Mouse (Mus musculus) embryo, embryonic 11.5 days (tissue): ENCODE data around the gene Cers6.

Experiments used
- DNase-seq: peaks from one replicate; pipeline ENCODE4 v3.0.0-alpha.2; 2012; ENCODE audit warnings: low read depth, low spot score

The Cers6 gene

DNA sequence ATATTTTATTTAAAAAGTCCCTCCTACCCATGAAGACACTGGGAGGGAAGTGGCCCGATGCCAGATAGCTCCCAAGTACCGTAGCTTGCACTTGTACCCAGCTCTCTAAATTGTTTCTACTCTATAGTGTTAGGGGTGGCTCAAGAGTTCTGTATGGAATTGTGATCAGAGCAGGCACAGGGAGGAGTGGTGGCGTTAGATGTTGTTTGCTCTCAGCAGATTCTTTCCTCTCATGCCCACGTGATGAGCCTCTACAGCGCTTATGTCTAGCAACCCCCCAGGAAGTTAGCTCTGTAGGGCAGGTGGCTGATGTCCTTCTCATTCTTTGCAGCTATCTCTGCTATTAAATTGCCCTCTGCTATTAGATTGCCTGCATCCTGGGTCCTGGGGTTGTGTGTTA, 98.8 kb downstream of the Cers6 start:
- no peak for DNase-seq

DNA sequence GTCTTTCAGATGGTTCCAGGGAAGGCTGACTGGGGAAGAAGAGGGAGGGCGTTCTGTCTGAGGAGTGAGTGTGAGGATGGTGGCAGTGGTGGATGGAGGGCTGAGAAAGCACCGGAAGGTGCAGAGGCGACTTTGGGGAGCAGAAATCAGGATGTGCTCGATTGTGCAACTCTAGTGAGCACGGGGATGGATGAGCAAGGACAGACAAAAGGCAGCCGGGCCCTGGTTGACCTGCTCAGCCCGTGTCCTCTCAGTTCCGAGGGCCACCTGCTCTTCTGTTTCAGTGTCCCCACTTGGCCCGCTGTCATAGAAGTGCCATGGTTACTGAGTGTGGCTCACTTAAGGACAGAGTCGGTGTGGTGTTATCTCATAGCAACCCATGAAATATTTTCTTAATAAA, 99.4 kb downstream of the Cers6 start:
- no peak for DNase-seq

DNA sequence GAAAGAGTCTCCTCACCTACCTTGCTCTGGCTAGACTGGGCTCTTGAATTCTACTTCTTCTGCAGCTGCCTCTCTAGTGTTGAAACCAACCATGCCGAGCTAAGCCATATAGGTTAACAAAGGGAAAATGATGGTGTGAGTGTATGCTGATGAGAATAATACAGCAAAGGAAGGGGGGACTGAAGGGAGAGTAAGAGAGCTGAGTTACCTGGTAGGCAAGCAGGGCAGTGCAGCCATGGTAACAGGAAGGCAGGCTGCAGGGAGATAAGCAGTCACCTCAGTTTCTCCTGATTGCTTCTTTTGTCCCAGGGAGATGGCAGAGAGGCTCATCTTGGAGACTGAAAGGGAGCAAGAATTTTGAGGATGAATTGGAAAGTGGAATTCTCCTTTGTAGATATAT, 105.1 kb downstream of the Cers6 start:
- DNase-seq, result no peak

DNA sequence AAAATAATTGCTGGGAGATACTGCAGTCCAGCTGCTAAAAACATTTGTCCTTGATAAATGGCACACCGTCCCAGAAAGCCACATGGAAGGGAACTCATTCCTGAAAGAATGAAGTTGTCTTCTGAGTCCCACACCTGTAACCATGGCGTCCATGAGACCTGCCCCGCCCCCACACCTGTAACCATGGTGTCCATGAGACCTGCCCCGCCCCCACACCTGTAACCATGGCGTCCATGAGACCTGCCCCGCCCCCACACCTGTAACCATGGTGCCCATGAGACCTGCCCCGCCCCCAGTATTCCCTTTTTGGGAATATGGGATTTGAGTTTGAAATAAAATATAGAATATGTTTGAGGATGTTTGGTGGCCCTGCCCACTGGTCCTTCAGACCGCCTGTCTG, 106.8 kb downstream of the Cers6 start:
- DNase-seq, result no peak

DNA sequence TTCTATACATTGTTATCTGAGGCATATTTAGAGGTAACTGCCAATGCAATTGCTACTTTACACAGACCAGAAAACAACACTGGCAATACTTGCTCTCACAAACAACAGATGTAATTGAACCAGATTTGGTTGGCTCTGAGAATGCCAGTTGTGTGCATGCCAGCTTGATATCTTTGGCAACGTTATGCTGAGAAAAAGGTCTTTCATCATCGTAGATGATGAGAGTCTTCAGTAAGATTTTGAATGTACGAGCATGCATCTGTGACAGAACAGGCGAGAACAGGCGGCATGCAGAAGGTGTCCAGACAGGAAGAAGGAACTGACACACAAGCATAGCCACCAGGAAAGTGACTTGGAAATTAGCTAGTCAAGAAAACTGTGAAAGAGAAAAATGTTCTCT, 110.6 kb downstream of the Cers6 start:
- DNase-seq, result no peak

DNA sequence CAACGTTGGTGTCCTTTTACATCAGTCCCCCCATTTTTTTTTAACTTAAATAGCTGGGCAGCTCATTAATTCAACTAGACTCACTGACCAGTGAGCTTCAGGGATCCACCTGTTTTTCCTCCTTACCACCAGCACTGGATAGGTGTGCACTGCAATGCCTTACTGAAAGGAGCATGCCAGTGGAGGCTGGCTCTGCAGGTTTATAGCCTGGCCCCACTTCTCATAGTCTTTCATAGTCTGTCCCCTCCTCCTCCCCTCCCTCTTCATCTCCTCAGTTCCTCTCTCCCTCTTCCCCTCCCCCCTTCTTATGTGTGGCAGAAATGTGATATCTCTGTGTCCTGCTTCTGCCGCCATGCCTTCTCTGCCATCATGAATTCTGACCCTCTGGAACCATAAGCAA, 112.5 kb downstream of the Cers6 start:
- no peak for DNase-seq

DNA sequence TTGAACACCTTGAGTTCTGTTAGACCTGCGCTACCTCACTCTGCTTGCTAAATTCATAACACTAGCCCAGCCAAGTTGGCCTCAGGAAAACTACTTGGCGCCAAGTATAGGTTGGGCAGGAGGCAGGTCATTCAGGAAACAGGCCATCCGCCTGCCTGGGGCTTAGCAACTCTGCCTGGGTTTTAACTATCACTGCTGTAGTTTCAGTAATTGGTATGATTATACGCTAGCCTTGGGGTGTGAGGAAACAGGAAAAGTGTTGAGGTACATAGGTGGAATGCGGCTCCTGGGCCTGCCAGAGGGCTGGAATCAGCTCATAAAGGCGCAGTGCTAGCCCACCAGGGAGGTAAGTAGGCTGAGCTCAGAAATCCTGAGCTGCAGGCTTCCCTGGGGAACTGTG, 114.0 kb downstream of the Cers6 start:
- DNase-seq, result no peak

DNA sequence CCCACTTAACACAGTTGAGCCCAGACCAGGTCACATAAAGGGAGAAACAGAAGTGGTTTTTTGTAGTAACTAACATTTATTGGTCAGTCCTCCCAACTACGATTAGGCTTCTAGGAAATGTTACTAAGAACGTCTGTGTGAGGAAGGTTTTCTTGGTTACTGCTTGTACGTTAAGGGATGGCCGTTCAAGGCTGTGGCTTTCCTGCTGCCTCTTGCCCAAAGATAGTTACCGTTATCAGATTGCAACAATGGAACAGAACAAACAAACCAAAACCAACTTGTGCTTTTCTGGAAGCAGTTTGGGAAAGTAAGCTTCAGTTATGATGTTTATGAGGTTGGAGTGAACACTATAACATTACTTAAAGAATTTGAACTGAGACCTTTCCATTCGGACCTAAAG, 114.5 kb downstream of the Cers6 start:
- DNase-seq, result no peak

DNA sequence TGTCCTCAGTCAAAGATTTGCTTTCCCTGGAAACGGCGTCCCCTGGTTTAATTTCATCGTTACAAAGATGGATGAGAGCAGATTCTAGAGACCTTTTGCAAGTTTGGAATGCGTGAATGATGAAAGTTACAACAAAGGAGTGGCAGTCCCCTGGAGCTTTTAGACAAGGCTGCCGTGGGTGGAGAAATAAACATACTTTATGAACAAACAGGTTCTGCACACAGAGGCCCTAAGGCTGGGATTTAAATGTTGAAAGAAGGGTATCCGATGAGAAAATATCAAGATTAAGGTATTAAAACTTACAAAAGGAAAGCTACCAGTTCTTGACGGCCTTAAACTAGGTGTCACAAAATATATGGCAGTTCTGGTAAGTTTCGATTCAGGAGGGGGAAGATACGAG, 117.0 kb downstream of the Cers6 start:
- no peak for DNase-seq

DNA sequence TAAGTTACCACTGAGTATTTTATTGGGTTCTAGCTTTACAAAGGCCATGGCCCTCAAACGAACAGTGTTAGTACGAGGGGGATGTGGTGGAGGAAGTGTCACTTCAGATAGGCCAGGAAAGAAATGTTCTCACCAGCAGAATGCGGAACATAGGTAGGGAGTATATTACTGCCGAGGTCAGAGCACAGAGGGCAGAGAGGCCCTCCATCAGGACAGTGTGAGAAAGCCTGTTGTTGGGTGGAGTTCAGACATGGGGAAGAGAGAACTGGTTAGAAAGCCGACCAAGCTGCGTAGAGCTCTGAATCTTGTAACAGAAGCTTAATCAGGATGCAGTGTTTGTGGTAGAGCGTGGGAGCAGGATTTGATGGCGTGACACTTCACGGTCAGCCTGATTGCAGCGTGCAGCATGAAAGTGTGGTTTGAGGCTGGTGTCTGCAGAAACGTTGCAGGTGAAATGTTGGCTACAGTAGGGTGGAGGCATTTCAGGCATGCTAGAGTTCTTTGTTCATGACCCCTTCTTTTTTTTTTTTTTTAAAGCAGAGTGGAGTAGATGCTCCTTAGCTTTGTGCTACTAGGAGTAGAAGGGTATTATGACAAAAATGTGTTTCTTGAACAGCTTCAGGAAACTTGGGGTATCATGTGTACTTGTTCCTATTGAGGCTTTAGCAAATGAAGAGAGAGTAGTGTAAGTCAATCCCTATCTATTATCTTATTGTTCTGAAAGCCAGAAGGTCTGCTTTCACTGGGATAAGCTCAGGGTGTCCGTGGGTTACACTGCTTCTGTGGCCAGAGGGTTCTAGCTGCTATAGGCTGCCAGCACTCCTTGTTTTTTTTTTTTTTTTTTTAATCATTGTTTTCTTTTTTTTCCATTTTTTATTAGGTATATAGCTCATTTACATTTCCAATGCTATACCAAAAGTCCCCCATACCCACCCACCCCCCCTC, 117.7 kb downstream of the Cers6 start:
- DNase-seq, result no peak

DNA sequence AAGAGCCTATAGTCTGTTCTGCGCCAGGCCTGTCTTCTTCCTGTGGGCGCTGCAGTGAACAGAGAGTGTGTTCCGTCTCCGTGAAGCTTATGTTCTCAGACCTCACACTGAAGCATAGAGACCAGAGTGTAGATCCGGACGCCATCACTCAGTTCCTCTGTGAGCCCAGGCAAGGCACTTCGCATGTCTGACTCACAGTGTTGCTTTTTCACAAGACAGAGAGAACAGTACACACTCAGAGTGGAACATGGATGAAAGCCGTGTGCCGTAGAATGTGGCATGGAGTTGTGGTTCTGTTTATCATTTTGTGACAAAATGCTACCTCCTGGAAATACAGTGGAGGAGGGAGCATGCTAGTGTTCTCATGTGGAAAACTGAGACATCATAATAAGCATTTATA, 120.1 kb downstream of the Cers6 start:
- DNase-seq, result no peak

DNA sequence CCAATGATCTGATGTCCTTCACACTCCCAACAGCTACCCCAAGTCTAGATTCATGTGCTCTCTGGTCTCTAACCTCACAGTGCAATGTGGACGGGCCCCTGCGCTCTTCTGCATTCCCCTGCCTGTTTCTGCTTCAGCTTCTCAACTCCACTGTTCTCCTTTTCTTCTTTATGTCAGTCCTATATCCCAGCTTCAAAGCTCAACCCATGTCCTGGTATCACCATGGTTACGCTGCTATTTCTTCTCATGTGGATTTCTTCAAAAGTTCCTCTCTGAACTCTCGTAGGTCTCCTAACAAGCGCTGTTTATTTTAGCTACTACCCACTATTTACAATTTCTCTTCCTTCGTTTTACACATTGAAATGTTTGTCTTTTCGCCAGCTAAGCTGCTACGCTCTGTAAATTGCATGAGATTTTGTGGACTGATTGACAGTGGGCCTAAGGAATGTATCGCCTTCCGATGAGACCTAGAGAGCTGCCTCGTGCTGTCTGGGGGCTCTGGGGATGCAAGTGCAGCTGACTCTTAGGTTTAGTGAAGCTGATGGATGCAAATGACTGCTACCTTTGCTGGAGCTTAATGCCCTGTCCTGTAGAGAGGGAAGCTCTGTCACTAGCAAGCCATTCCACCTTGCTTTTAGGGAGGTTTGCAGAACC, 120.6 kb downstream of the Cers6 start:
- DNase-seq, result no peak

DNA sequence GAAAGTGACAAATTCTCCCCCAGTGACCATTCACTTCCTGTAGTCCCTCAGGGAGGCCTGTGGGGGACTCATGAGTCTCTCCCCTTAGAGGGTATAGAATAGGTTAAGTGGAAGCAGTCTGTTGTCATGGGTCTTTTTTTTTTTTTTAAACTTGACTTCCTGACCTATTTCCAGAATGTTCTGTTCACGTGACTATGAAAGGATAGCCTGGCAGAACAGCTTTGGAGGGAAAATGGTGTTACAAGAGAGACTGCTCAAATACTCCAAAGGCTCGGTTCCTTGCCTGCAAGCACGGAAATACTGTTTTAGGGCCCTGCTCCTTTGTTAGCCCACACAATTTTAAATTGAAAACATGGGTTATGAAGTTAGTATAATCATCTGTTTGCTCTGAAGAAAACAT, 121.7 kb downstream of the Cers6 start:
- DNase-seq, result no peak

DNA sequence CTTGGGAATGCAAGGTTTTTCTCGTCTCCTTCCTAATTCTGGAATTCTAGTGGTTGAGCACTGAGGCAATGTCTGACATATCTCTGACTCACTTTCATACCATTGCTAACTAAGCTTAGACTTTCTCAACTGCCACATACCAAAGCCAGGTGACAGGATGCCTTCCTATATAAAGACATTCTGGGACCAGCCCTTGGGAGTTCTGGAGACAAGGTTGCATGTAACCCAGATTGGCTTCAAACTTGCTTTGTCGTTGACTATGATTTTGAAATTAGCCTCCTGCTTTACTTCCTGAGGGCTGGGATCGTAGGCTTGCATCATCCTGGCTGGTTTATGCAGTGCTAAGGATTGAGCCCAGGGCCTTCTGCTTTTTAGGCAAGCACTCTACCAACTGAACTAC, 122.2 kb downstream of the Cers6 start:
- no peak for DNase-seq

DNA sequence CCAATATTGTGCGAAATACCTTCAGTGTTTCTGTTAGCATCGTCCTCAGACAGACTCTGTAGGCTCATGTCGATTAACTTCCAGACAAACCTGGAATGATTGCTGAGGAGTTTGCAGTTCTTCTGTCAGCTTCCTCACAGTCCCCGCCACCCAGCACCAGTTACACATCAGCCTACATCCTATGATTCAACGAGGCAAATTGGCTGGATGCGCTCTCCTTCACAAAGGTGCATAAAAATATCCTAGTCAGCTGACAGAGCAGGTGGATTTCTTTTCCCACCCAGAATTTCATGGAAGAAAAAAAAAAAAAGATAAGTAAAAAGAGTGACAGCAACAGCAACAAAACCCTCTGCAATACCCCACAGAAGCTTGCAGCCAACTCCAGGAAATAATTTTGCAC, 127.9 kb downstream of the Cers6 start:
- no peak for DNase-seq

DNA sequence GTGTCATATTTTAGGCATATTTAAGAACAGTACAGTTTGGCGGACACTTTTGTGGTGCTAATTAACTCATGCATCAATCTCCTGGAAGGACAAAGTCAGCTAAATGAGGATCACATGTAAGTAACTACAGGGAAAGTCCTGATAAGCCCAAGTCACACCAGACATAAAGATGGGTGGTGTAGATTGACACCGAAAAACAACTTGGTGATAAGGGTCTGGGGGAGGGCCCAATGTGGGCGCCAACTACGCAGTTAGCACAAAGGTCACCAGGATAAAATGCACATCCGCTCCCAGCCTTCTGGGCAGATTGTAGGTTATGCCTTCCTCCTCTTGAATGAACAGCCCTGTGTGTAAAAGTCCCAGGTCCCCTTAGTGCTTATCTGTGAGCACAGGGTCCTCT, 131.4 kb downstream of the Cers6 start:
- no peak for DNase-seq

DNA sequence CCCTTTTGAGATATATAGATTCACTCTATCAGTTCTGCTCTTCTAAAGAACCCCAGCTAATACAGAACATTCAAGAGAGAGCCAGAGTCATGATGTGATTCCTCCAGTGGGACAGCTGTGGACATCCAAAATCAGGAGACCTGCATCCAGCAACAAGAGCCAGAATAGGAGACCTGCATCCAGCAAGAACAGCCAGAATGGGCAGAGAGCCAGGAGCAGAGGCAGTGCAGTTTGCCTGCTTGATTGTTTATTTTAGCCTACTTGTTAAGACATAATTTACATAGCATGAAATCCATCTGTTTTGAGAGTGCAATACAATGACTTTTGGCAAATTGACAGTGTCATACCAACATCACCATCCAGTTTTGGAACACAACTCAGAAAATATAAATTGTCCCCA, 133.2 kb downstream of the Cers6 start:
- DNase-seq, result no peak

DNA sequence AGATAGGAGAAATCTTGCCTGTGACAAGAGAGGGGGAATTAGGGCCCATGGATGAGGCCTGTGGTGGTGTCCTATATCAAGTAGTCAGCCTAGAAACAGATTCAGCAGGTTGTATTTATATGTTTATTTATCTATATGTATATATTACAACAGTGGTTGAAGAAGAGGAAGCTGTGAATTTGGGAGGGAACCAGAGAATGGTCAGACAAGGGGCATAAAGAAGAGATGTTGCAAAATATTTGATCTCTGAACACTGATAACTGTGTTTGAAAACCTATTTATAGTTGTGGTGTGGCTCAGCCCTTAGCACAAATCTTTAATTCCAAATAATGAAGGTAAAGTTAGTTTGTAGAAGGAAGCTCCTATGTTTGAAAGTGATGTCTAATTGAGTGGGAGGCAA, 134.5 kb downstream of the Cers6 start:
- DNase-seq, result no peak

DNA sequence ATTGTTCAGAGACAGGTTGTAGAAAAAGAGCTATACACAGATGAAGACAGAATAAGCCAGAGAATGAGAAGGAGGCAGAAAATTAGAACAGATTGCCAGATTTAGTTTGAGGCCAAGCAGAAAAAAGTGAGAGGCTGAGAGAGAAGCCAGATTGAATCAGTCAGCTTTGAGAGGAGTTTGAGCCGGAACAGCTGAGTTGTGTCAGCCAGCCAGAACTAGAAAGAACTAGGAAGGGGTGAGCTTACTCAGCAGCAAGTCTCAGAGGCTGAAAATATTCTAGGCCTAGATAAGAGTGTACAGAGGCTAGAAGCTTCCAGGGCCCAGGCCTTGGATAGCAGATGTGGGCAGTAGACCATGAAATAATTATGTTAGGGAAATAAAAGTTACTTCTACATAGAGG, 135.0 kb downstream of the Cers6 start:
- no peak for DNase-seq

DNA sequence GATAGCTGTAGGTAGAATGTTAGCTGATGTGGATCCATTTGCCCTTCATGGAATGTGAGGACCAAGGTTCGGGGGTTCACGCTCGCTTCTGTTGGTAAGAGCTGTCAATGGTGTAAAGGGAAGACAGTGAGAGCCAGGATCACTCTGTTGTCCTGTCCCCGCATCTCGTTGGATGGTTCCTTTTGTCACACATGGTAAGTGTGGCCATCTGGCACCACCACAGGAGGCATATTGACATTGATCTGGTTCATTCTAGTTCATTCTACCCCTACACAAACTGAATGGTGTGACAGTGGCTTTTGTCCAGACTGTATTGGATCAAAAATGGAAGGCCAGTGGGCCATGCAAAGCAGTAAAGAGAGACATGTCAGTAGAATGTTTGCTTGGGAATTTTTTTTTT, 142.8 kb downstream of the Cers6 start:
- no peak for DNase-seq

DNA sequence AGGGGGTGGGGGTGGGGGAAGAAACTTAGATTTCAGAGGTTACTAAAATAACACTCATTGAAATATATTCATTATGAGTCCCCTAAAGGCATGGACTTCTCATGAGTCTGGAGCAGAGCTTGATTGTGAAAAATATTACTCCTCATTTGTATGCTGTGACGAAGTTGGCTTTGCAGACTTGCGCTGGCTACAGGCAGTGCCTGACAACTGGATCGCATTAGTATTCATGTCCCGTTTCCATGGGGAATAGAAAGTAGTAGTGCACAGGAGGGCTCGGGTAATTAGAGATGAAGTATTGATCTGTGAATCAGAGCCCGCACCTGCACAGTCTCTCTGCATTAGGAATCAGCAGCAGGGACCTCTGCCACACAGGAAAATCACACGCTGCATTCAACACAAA, 150.2 kb downstream of the Cers6 start:
- no peak for DNase-seq

DNA sequence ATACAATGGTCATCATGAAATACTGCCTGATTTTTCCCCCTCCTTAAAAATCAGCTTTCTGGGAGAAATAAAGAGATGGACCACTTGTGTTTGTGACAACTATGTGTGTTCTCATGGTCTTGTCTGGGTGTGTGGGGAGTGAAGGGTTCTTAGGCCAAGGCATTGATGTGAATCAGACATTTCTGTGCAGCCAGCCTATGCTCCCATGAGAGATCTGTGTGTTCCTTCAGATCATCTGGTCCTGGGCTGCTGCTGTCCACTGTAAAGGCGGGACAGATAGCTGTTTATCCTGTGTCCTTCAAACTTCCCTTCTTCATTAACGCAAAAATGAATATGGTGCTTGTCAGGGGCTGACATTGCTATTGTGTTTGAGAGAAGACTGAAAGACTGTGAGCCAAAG, 150.6 kb downstream of the Cers6 start:
- DNase-seq, result no peak

DNA sequence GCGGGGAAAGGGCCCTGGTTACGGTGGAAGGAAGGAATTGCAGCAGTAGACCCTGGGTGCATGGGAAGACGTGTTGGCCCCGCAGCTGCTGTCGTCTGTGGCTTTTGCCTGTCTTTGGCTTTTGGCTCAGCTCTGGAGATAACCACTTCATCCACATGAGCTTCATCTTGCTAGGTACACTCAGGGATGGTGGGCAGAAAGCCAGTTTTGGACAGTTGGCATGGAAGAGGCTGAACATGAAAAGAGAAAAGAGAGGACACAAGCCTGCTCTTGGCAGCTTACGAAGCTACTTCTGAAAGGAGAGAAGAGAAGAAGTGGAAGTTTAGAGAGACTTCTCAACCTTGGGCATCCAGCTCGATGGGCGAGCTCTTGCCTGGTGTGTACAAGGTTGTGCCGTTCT, 153.0 kb downstream of the Cers6 start:
- no peak for DNase-seq
